Mouse (Mus musculus) C2C12 (cell line): ENCODE results near the gene Btbd11.

Experiments
- CTCF ChIP-seq: IDR thresholded peaks from one replicate; pipeline ENCODE4 v1.5.1; 2011; ENCODE audit not compliant: control insufficient read depth, insufficient read depth, insufficient read length
- MYOG ChIP-seq: IDR thresholded peaks from one replicate; pipeline ENCODE4 v1.6.1; 2011; ENCODE audit not compliant: control insufficient read depth, insufficient read length; ENCODE audit errors: extremely low read depth

GRCm38 (mm10) chr10:85509000-85509399 is 122.4 kb downstream of the Btbd11 start:
- TF ChIP-seq CTCF (no peak), MYOG (no peak)
